Mouse (Mus musculus) right cerebral cortex, postnatal 36 days (tissue): ENCODE measurements around the gene Crb2.
A peak's percentile ranks its signal among the peaks of the same experiment; 100 is the strongest.

ENCODE experiments used
- DNase-seq, 2 experiments: peaks; one replicate each; pipeline ENCODE4 v3.0.0; 2022; ENCODE audit warnings: low spot score in 2 of 2, mixed read lengths in 1 of 2

Crb2 gene

DNA sequence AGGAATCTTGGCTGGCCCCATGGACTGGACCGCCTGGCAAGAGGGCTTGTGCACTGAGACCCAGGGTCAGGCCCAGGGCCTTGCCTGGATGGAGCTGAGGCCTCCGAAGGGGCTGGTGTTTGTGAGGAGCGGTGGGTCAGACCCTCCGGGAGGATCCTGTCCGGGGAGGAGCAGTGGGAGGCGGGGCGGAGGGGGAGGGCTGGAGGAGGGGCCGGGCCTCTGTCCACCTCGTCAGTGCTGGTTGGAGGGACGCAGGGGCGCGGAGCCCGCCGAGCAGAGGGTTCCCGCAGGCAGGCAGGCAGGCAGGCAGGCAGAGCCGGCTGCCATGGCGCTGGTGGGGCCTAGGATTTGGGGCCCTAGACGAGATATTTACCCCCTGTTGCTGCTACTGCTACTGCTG, at the start of gene Crb2:
TSS of gene Crb2 (plus strand) at position 234 of the 400 bp plus-strand sequence.
- DNase-seq = no peak

GRCm38 (mm10) chr2:37731241-37731801, 44.7 kb upstream of the Crb2 start:
- no peak for DNase-seq

DNA sequence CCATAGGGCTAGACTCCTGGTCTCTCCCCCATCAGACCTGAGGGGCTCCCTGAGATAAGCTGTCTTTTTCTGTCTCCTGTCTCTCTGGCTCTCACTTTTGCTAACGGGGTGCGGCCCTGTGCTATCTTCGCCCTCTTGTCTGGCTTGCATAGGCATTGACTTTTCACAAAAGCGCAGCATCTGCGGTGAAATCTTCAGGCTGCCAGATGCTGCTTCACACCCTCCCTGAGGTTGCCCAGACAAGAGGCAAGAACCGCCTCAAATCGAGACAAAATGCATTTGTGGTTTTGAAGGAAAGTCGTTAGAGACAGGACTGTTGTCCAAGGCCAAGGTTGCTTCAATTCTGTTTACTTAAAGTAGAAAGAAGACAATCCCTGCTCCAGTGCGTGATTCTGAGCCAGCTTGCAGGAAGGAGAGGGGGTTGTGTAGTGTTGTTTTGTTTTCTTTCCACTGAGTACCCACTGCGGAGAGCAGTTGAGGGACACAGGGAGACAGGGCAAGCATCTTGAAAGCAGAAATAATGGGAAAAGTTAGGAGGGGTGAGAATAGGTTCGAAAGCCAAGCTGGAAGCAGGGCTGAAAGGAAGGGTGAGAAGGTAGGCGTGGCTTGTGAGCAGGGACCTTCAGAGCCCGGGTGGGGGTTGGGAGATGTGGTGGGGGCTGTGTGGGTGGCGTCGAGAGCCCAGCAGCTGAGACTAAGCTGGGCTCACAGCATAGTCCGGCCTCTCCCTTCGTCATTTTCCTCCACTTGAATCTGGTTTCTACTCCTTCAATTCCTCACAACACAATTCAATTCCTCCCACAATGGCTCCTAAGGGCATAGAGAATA, 40.9 kb upstream of the Crb2 start:
- no peak for DNase-seq

GRCm38 (mm10) chr2:37735807-37736188, 40.3 kb upstream of the Crb2 start:
- no peak for DNase-seq

GRCm38 (mm10) chr2:37741806-37742554, 34.1 kb upstream of the Crb2 start:
- DNase-seq = peak in 1 of 2 experiments; percentile 43

- DNase-seq = peak in 1 of 2 experiments; percentile 54
Measured at GRCm38 (mm10) chr2:37744773-37745395, 31.2 kb upstream of the Crb2 start.

DNA sequence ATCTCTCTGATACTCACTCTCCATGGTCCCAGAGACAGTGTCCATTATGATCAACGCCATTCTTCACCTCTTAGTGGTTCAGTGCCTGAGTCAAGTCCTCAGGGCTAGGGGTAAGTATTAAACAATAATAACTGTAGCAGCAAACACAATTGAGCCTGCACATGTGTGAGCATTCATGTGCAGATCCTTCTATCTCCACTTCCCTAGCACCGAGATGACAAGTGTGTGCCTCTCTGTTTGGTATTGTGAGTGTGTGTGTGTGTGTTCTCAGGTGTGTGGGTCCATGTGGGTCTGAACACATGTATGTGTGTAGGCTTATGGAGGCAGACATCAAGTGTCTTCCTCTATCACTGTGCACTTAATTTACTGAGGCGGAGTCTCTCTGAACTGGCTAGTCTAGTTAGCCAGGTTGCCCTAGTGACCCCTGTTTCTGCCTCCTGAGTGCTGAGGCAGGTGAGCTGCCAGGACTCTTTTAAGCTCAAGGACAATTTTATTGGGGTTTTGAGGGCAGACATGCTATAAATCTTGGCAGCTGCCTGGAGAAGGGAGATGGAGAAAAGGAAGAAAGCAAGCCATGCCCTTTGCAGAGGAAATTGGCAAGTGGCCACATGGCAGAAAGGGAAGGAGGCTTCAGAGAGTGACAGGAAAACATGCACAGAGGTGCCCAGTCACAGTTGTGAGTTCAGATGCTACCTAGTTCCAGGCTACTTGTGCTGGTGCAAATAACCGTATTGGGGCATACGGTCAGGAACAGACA, 29.6 kb upstream of the Crb2 start:
- no peak for DNase-seq

- no peak for DNase-seq
Measured at GRCm38 (mm10) chr2:37747909-37748308, 28.1 kb upstream of the Crb2 start.

DNA sequence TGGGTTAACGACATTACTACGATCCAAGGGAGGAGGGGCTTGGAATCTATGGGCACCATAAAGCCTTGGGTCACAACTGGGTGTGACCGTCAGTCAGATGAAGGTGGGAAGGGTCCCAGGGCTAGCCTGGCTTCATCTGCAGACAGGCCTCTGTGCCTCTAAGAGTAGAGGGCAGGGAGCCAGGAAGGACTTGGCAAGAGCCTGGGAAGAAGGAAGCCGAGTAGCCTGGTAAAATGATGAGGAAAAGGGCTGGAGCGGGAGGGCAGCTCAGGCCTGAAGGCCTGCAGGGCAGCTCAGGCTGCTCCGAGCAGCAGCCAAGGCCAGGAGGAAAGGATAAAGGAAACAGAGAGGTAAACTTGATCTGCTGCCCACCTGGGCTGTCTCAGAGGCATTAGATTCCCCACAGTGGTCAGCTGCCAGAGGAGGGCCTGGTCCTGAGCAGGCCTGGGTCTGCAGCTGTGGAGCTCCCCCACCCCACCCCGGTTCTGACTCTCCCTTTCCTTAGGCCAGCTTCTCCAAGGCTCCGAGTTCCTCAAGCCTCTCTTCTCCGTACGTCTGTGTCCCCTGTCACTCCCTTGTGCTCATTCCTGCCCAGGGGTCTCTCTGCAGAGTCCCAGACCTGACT, 27.5 kb upstream of the Crb2 start:
- no peak for DNase-seq

- no peak for DNase-seq
Measured at GRCm38 (mm10) chr2:37749323-37749722, 26.7 kb upstream of the Crb2 start.

DNA sequence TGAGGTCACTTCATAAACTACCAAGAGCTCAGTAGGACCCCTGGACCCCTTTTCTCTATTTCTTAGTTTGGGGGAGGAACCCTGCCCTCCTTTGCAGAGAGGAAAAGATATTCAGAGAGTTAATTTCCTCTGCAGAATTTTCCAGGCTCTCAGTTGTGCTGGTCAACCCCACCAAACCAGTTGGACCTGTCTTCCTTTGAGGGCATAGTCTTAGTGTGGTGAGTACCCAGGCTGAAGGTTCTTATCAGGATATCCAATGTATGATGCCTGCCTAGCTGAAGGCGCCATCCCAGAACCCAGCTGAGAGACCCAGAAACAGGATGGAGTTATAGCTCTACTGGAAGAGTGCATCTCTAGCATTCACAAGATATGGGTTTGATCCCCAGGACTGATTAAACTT, 24.9 kb upstream of the Crb2 start:
- no peak for DNase-seq

DNA sequence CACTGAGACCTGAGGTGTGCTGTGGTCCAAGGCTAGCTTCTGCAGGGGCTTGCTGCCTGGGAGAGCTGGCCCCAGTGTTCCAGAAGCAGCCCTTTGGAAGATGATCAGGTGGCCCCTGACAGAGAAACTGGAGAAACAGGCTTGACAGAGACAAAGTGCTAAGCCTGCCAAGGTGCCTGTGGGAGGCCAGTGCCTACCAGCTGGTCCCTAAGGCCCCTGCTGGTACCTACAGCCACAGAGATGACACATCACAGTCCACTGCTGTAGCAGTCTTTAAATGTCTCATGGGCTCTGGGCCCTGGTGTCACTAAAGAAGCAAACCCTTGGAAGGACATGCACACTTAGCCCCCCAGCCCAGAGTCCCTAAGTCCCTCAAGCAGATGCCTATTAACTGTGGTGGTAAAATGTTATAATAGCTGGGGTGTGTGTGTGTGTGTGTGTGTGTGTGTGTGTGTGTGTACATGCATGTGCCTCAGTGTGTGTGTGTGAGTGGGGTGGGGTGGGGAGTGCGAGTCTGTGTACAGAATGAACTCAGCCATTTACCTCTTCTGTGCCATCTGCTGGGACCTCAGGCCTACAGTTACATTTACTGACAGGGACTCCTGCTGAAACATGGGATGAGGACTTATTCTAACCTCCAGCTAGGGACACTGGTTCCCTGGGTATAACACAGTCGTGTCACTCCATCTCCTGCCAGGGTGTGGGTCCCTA, 19.7 kb upstream of the Crb2 start:
- no peak for DNase-seq

GRCm38 (mm10) chr2:37757016-37757415, 19.0 kb upstream of the Crb2 start:
- DNase-seq = no peak

DNA sequence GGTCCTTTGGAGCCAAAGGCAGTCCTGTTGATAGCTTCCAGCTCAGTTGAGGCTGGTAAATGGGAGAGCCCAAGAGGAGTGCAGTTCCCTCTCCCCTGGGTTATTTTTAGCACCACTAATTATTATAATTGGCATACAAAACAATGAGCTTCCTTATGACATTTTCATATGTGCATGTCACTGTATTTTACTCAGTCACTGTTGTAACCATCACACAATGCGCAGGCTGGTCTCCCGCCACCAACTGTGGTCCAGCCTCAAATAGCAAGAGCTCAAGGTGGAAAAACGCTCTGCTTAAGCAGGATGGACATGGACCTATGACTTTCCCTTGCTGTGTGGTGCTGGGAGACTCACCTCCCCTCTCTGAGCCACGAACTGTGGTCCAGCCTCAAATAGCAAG, 18.3 kb upstream of the Crb2 start:
- no peak for DNase-seq

GRCm38 (mm10) chr2:37758343-37759015, 17.6 kb upstream of the Crb2 start:
- DNase-seq = no peak

GRCm38 (mm10) chr2:37760633-37761032, 15.4 kb upstream of the Crb2 start:
- DNase-seq = no peak

- DNase-seq = no peak
Measured at GRCm38 (mm10) chr2:37763638-37764037, 12.4 kb upstream of the Crb2 start.

DNA sequence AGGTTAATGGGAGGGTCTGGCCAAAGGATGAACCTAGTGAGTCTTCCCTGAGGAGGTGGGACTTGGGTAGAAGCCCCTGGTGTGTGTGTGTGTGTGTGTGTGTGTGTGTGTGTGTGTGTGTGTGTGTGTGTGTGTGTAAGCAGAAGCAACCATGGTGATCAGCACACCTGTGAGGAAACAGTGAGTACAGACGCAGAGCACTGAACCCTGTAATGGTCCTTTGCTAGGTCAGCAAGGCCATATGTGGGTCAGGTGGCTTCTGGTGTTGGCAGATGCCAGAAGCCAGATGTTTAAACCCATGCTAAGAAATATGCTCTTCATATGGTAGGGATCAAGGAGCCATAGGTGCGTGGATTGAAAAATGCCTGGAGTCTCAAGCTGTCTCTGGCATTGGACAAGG, 11.5 kb upstream of the Crb2 start:
- no peak for DNase-seq

DNA sequence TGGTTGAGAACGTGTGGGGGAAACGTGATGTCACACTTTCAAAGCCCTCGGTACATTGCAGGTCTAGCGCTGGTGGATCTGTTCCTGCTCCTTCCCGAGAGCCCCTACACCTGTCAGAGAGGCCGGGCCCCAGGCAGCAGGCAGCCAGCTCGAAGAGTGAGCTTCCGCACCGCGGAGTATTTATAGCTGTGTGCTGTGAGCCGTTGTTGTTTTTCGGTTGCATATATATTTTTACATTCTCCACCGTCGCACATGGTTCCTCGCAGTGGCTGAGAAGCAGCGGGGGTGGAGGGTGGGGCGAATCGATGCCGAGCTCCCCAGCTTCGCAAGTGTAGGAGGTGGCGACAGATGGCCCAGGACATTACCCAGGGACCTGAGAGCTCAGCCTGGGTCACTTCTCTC, 11.0 kb upstream of the Crb2 start:
- DNase-seq = peak; percentile 66 to 79
